Mouse (Mus musculus): ENCODE results near the gene Taf11.

Gene Taf11

DNA sequence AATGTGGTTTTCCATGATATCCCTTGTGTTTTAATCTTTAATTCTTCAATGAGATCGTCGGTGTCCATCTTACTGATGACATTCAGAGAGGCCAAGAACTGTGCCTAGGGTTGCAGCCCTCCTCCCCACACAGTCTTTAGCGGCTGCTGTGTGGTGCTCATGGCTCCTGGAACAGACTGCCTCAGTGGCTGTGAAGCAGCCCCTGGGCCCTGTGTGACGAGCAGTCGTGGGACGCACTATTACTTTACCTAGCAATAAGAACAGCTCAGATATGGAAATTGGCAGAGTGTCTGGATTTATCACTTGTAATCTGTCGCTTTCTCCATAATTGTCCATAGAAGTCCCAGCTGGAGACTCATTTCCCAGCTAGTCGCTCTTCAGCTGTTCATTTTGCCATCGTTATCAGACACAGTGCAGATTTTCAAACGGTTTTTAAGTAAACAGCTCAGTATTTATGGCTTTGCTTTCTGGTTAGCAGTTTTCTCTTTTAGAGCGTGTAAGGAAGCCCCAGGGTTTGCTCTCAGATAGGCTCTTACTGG lies 12.6 kb upstream of the Taf11 start:
- no peak for DNase-seq (ENCODE audit: low spot score in 2 of 2)

DNA sequence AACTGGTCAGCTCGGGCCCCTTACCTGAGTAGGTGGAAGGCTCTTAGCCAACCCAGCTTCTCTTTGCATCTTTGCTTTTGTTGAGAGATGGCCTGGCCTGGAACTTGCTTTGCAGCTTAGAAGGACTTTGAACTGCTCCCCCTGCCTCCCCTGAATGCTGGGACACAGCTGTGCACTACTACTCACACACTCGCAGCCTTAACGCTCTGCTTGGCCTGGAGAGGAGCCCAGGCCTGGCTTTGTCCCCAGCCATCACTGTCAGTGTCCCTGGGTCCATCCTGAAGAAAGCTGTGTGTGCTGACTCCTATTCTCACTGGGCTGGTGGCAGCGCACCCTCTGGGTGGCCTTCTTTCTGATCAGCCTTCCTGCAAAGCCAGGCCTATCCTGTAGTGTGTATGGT lies 11.0 kb upstream of the Taf11 start:
- DNase-seq (ENCODE audit: low spot score in 2 of 2): no peak

DNA sequence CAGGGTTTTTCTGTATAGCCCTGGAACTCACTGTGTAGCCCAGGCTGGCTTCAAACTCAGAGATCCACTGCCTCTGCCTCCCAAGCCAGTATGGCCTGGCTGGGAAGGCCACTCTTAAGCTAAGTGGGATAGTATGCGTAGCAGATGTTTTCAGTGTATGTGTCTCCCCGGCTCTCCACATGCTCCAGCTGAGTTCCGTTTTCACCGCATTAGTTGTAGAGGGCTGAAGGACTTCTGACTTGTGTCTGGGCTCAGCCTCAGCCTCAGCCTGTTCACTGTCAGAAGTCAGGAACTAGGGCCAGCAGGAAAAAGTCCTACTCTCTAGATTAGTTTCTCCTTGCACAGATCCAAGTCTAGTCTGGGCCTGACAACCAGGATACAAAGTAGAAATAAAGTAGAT lies 6.7 kb upstream of the Taf11 start:
- no peak for DNase-seq (ENCODE audit: low spot score in 2 of 2)

DNA sequence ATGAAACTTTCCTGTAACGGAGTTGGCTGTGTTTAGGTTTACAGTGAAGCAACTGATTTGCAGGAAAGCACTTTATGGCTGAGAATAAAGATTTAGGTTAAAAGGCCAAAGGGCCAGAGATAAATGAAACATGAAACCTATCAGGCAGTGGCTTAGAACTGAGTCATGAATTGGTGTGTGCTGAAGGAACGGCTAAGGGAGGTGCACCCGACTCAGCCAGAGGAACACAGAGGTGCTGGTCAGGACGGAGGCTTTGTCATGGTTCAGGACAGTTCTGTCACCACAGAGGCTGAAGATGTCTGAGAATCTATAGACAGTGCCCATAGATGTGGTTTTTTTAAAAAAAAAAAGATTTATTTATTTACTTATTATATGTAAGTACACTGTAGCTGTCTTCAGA lies 5.1 kb upstream of the Taf11 start:
- no peak for DNase-seq (ENCODE audit: low spot score in 2 of 2)

DNA sequence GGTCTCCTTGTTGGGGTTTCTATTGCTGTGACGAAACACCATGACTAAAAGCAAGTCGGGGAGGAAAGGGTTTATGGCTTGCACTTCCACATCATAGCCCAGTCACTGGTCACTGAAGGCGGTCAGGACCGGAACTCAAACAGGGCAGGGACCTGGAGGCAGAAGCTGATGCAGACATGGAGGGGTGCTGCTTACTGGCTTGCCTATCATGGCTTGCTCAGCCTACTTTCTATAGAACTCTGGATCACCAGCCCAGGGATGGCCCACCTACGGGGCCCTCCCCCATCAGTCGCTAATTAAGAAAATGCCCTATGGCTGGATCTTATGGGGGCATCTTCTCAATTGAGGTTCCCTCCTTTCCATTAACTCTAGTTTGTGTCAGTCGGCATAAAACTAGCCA lies 1.7 kb upstream of the Taf11 start:
- DNase-seq (ENCODE audit: low spot score in 2 of 2): no peak

DNA sequence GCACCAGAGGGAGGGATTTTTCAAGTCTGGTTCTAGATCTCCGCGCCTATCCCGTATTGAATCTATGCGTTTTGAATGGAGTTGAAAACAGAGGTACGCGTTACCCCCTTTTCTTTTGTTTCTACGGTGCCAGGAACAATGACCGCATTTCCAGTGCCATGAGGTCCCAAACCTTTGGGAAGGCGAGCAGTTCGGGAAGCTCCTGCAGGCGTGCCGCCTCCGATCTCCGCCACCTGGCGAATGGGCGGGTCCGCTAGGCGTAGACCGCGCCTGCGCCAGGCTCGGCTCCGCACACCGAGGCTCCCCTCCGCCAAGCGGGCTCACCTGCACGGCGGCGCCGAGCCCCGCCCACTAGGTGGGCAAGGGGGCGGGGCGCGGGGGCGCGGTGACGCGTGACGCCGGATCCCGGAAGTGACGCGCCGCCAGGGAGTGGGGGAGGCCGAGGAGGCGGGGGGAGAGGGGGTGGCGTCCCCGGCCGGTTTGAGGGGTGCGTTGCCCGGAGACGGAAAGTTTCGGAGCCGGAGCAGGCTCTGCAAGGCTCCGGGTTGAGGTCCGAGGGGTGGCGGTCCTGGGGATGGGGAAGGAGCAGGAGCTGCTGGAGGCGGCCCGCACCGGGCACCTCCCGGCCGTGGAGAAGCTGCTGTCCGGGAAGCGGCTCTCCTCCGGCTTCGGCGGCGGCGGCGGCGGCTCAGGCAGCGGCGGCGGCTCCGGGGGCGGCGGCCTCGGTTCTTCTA lies 589 bp downstream of the Taf11 start, which contains the start of gene Anks1:
Gene Anks1, plus strand, starts transcription at position 419 of the 734 bp plus-strand sequence.
- peak; percentile 80 to 81 for DNase-seq (ENCODE audit: low spot score in 2 of 2)

DNA sequence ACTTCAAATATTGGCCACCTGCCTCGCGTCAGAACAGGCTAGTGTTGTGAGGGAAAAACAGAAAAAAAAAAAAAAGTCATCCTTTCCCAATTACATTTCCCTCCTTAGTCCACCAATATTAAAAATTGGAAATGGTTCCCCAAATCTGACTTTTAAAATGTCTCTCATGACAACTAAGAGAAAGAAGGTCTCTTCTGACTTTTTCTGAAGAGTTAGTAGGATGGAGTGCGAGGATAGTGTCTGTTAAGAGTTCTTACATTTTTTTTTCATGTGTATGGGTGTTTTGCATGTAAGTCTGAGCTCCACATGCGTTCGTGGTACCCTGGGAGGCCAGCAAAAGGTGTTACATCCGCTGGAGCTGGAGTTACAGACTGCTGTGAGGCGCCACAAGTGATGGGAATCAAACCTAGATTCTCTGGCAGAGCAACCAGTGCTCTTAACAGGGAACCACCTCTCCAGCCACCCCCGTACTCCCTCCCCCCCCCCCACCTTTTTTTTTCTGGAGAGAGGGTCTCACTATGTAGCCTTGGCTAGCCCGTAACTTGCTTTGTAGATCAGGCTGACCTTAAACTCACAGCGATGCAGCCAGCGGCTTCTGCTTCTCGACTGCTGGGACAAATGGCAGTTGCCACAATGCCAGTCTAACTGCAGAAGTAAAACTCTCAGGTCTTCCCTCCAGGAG lies 1.3 kb downstream of the Taf11 start:
- DNase-seq (ENCODE audit: low spot score in 2 of 2): peak; percentile 43 to 66

DNA sequence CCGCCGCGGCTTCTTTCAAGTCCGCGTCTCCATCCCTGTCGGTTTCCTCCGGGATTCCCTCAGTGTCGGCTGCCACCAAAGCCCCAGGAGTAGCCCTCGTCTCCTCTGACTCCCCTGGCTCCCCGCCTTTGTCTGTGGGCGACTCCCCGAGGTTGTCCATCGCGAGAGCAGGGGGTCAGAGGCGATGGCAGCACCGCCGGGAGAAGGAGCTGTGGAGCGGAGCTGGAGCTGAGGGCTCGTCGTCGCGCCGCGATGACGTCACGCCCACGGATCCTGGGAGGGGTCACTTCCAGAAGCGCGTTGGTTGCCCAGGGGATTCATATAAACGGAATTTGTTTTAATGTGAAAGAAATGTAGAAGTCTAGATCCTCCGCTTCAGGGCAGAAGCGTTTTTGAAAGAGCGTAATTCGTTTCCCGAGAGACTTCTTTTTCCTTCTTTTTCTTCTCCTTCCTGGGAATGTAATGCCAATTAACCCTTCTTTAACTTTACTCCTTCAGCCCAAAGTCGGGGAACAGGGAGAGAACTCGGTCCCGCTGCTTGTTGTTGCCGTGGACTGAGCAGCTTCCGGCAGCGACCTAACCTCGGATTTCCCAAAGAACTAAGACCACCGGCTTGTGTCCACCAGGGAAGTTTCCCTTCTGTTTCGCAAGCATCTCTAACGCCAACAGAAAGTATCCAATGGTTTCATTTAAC lies 2.0 kb downstream of the Taf11 start:
- DNase-seq (ENCODE audit: low spot score in 2 of 2): peak; percentile 81 to 87

DNA sequence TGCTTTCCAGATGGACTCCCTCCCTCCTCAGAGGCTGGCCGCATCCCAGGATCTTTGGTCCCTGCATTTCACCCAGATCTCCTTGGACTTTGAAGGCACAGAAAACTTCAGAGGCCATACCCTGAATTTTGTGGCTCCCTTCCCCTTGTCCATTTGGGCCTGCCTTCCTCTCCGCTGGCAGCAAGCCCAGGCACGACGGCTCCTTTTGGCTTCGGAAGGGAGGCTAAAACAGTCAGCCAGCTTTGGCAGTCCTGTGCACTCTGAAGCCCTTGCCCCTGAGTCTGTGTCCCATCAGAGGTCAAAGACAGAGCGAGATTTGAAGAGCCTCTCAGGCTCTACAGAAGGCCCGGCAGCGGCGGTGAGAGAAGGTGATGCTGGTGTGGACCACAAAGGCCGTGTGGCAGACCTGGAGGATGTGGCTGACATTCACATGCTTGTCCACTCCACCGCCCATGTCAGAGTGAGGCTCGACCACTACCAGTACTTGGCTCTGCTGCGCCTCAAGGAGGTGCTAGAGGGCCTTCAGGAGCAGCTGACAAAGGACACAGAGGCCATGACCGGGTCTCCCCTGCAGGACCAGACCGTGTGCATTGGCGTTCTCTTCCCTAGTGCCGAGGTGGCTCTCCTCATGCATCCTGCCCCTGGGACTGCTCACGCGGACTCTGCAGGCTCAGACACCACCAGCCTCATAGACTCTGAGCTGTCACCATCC lies 23.0 kb downstream of the Taf11 start:
- DNase-seq (ENCODE audit: low spot score in 2 of 2): no peak

DNA sequence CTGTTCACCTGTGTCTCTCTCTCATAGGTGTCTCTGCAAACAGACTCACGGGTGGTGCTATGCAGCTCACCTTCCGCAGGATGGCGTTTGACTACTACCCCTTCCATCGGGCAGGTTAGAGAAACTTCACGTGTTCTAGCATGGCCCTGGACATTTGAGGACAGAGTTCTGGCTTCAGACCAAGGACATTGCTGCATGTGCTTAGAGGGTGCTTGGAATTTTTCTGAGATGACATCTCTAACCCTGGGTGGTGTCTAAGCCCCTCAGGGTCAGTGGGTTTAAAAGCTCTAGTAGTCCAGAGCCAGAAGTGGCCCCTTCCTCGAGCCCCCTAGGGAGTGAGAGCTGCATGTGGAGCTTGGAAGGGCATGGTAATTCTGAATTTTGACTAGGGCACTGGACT lies 25.6 kb downstream of the Taf11 start:
- no peak for DNase-seq (ENCODE audit: low spot score in 2 of 2)

DNA sequence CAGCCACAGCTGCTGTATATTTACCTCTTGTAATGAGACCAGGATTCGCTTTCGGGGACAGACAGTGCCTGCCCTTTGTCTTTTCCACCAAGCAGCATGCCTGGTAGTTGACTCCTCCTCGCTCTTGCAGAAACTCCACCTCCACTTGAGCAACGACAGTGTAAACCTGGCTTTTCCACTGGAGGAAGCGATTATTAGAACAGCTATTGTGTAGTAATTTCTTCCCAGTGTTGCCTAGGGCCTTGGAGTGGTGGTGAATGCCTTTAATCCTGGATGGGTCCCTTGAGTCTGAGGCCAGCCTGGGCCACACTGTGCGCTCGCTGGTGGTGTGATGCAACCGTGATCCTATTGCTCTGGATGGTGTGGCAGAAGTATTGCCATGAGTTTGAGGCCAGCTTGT lies 26.5 kb downstream of the Taf11 start:
- no peak for DNase-seq (ENCODE audit: low spot score in 2 of 2)

DNA sequence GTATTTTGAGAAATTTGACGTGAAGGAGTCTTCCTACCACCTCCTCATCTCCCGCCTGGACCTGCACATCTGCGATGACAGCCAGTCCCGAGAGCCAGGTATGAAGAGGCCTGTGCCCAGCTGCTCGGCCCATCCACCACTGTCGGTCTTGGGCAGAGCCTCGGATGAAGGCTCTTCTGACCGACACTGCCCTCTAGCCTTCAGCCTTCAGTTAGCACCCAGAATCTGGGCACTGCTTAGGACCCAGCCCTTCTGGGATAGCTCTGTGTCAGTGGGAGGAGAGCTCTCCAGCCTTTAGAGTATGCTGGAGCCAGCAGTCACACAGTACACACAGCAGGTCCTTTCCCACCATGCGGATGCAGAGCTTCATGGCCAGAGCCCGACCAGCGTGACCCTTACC lies 28.1 kb downstream of the Taf11 start:
- no peak for DNase-seq (ENCODE audit: low spot score in 2 of 2)

DNA sequence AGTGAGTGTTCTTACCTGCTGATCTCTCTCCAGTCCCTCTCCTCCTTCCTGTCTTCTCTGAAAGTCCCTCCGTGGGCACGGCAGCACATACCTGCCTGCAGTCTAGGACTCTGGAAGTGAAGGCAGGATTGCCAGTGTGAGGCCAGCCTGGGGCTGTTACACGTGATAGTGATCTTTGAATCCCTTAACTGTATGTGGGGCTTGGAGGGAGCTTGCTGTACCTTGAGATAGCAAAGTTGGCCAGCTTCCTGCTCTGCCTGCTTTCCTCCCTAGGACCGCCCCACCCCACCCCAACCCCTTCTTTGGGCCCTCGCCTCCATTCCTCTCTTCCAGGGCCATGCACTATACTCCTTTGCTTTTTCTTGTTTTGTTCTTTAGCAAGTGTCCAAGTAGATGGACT lies 35.1 kb downstream of the Taf11 start:
- DNase-seq (ENCODE audit: low spot score in 2 of 2): no peak

DNA sequence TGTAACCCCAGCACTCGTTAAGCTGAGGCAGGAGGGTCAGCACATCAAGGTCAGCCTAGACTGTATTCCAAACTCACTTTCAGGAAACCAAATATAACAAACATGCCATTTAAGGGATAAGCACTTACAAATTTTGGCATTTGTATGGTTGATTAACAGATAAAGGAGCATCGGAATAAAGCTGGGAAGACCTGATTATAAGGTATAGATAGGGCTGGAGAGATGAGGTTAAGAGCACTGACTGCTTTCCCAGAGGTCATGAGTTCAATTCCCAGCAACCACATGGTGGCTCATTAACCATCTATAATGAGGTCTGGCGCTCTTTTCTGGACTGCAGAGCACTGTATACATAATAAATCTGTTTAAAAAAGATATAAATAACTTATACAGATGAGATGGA lies 36.1 kb downstream of the Taf11 start:
- DNase-seq (ENCODE audit: low spot score in 2 of 2): no peak

DNA sequence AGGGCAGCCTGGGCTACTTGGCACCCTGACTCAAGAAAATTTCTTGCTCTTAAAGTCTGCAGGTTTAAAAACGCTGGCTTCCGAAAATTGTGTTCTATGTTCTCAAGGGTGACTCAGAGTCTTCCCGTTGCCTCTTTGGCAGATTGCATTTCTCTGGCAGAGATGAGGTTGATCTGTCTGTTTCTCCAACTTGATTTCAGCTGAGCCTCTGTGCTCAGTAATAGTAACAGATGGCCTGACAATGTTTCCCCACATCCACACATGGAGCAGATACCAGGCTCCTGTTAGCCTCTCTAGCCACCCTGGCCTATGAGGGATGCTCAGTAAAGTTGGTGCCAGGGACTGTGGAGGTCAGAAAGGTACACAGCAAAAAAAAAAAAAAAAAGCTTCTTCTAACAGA lies 37.8 kb downstream of the Taf11 start:
- no peak for DNase-seq (ENCODE audit: low spot score in 2 of 2)

DNA sequence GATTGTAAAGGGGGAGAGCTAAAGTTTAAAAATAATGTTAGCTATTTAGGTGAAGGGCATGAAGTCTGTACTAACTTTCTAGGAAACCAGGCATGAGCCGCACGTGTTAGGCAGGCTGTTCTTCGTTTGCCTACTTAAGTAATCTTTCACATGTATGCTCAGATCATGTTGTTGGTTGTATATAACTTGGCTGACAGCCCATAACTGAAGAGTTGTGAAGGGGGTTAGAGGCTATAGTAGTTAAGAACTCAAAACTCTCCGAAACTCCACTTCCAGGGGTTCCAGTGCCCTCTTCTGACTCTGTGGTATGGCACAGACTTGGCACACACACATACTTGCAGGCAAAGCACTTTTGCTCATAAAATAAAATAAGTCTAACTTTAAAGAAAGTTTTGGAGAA lies 42.9 kb downstream of the Taf11 start:
- no peak for DNase-seq (ENCODE audit: low spot score in 2 of 2)

DNA sequence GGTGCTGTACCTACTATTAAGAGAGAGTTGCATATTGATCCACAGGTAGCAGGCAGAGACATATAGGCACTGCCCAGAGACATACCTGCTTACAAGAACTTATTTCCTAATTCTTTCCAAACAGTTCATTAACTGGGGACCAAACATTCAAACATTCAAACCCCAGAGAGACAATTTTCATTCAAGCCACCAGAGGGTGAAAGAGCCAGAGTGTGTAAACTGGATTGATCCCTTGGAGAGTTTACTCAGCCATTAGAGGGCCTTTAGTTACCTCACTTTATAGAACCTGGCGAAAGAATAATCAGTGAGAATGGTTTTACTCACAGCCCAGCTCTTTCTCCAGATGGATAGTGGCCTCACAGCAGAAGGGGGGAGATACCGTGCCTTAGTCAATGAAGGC lies 44.2 kb downstream of the Taf11 start:
- no peak for DNase-seq (ENCODE audit: low spot score in 2 of 2)

DNA sequence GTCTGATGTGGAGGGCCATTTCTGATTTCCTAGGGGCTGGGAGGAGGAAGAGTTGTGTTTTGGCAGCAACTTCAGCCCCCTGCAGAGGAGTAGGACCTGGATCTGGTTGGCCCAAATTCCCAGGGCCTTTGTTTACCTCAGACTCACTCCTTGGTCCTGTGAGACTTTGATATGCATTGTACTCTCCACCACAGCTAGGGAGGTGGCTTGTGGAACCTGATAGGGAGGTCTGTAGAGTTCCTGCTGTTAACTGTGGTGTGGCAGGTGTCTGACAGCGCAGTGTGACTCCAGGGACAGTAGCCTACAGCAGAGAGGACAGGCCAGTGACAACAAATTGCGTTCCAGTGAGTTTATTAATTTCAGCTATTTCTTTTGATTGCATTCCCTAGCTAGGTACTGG lies 50.5 kb downstream of the Taf11 start:
- no peak for DNase-seq (ENCODE audit: low spot score in 2 of 2)

DNA sequence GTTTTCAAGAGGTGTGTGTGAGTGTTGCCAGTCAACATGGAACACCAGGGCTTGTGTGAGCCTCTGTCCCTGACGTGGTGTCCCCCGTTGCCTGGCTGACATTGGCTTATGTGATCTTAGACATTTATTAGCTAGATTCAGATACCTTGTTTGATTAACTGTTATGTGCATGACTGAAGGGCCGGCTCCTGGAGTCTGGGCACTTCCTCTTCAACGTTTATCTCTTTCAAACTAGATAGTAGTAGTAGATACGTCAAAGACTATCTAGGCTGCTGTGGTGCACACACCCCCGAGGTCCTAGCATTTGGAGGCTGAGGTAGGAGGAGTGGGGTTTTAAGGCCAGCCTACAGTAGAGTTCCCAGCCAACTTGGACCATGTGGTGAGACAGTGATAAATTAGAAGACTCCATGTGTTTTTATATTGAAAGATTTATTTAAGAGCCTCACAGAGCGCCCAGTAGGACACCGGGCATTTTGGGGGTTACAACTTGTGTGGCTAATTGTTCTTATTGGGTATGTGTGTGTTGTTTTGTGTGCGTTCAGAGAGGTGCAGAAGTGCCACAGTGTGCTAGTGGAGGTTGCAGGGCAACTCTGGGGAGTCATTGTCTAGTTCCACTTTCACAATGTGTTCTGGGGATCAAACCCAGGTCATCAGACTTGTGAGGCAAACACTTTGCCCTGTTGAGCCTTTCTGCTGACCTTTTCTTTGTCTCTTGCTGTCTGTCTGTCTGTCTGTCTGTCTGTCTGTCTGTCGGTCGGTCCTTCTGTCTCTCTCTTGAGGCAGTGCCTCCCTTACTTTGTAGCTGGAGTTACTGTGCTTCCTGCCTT lies 51.8 kb downstream of the Taf11 start:
- DNase-seq (ENCODE audit: low spot score in 2 of 2): peak; percentile 10 to 37

DNA sequence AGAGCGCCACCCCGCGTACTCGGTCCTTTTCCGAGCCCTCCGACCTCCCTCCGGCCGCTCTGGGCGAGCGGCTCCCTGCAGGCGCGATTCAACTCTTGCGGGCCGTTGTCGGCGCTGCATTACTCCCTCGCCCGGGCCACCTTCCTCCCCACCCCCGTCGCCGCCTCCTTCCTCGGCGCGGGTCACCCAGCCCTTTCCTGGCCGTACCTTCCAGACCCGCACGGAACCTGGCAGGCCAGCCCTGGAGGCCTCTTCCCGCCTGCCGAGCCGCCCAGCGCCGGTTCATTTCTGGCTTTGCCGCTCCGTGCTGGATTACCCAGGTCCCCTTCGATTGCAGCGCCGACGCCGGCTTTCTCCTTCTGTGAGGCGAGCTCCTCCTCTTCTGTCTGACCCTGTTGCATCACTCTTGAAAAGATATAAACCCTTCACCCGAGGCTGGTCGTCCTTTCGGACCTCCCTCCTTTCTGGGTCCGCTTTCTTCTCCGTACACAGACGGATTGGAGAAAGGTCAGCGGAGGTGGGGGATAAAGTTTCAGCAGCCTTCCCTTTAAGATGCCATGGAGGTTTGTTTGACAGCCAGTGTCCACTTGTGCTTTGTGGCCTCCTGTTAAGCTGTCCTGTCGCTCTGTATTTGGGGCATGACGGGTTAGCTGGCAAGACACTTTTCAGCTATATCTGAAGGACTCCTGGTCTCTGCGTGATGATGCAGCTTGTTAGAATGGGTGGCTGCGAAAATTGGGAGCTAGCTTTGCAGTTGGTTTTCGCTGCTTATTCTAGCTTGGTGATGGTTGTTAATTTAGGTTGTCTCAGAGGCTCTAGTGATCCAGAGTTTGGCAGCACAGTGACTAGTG lies 52.6 kb downstream of the Taf11 start:
- DNase-seq (ENCODE audit: low spot score in 2 of 2): peak; percentile 17 to 20
